Mouse (Mus musculus) kidney, adult 2 months (tissue): Measurements from ENCODE around the gene Sdk2. TPM values are rescaled to one million over a fixed set of nuclear protein-coding genes. Genes with fewer than 3 reads are reported as not detected.

ENCODE experiments used
- DNase-seq: peaks from one replicate; pipeline ENCODE4 v3.0.0; 2021
- H3K27ac ChIP-seq: fragments of 200-500 bp; 2 replicates; pipeline ENCODE4 v1.5.1; 2012; ENCODE audit warnings: low read depth, low read length, control low read depth, inconsistent platforms; ENCODE audit not compliant: insufficient read depth
- H3K27me3 ChIP-seq: fragments of 200-500 bp; replicated peaks from 2 replicates; pipeline ENCODE4 v1.6.1; 2012; ENCODE audit warnings: mild to moderate bottlenecking, moderate library complexity, low read length, inconsistent platforms; ENCODE audit not compliant: control insufficient read depth, insufficient read depth
- H3K36me3 ChIP-seq: fragments of 200-500 bp; 2 replicates; pipeline ENCODE4 v1.6.1; 2012; ENCODE audit warnings: mild to moderate bottlenecking, moderate library complexity, low read length, inconsistent platforms; ENCODE audit not compliant: control insufficient read depth, insufficient read depth
- H3K4me1 ChIP-seq: fragments of 200-500 bp; 2 replicates; pipeline ENCODE4 v1.6.1; 2011; ENCODE audit warnings: low read length; ENCODE audit not compliant: control insufficient read depth, insufficient read depth
- H3K4me3 ChIP-seq: fragments of 200-500 bp; 2 replicates; pipeline ENCODE4 v1.5.1; 2011; ENCODE audit warnings: mild to moderate bottlenecking, low read depth, low read length, control low read depth; ENCODE audit not compliant: insufficient read depth
- CTCF ChIP-seq: fragments of 200-500 bp; conservative IDR thresholded peaks from 2 replicates; pipeline ENCODE4 v1.5.1; 2011; ENCODE audit warnings: low read depth, mild to moderate bottlenecking, control low read depth, low read length, moderate library complexity, mixed read lengths; ENCODE audit not compliant: insufficient read depth, insufficient read length
- POLR2A ChIP-seq: fragments of 200-500 bp; IDR thresholded peaks from one replicate; pipeline ENCODE4 v1.6.1; 2011; ENCODE audit warnings: low read depth, low read length, control low read depth
- WGBS: fragments of 180-500 bp; shearing (Covaris S2); methylation state at CpG from one replicate; pipeline ENCODE4 v1.1.7; 2018; 5-methylcytosine and 5-hydroxymethylcytosine counted together
- polyA plus RNA-seq: library from polyadenylated mRNA; depleted of rRNA; stranded (reverse); fragments of >200 nt; gene quantifications from 2 replicates; pipeline ENCODE4 v1.2.3, GENCODE M21; 2012

Sdk2 gene
- polyA plus RNA-seq, 1 experiment, result 0.63 TPM

DNA sequence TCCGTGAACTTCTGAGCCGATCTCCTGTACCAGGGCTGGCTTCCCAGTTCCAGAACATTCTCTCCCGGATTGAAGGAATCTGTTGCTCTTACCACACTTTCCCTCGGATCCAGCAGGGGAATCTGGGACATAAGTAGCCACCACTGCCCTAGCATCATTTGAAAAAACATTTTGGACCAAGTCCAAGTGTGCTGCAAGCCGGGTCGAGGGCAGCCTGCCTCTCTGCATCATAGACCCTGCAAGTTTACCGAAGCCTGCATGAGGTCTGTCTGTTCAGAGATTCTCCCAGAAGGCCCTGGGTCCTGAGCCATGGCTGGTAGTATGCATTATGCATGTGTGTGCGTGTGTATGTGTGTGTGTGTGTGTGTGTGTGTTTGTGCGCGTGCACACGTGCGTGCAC lies 271.0 kb downstream of the Sdk2 start:
- H3K27me3 ChIP-seq, result no peaks in the 10 kb centered on the region
- DNase-seq, result no peak
- TF ChIP-seq POLR2A (no peak), CTCF (no peak)
- no peak overlapping the region for H3K27ac ChIP-seq
- 75% methylated on average over 12 of the region's 12 CpGs for WGBS
- no peaks in the 10 kb centered on the region for H3K4me1 ChIP-seq
- no peak overlapping the region for H3K4me3 ChIP-seq
- H3K36me3 ChIP-seq, result no peaks in the 10 kb centered on the region

DNA sequence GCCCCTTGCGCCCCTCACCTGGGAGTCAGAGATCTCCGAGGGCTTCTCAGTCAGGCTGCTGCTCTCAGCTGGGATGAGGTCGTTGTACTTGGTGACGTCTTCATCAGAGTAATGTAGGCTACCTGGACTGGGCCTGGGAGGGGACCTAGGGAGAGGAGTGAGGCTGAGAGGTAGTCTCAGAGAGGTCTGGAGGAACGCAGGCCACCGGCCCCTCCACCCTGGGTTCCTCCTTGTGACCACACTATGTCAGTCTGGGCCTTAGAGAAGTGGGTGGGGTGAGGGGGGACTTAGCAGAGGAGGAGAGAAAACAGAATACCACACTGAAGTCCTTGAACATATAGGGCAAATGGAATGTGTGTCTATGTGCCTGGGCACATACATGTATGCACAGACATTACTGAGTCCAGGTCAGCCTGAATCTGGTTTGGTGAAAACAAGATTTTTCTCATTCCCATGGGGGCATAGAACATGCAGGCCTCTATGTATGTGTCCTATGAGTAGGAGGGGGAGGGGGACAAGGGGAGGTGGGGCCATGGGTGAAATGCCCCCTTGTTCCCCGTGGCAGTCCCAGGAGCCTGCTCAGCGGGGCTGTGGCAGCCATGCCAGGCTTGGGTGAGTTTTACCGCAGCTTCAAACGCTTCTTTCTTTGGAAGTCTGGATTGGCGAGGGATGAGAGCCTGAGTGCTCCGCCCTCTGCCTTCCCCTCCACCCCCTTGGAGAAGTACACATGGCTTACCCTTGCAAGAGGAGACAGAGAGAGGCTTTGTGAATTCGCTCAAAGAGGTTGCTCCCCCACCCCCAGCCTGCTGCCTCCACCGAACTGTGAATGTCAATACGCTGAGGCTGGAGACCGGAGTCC lies 275.3 kb downstream of the Sdk2 start:
- Histone ChIP-seq H3K4me3 (no peak overlapping the region), H3K27ac (no peak overlapping the region), H3K36me3 (no peaks in the 10 kb centered on the region), H3K27me3 (no peaks in the 10 kb centered on the region), H3K4me1 (no peaks in the 10 kb centered on the region)
- TF ChIP-seq POLR2A, result no peak
- TF ChIP-seq CTCF, result no peak
- DNase-seq, result no peak
- 65% methylated on average over 16 of the region's 16 CpGs for WGBS

DNA sequence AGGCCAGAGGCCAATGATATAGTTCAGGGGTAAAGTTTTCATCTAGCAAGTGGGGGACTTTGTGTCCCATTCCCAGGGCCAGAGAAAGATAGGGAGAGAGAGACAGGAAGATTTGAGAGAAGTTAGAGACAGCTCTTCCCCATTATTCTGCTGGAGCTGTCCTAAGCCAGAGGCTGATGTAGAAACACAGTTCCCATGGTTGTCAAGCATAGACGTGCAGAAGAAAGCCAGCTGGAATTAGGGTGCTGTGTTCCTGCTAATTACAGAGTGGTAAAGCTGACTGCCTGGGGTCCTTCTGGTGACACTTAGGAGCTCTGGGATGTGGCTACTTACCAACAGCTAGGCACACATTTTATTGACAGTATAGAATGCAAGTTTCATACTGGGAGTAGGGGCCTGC lies 277.7 kb downstream of the Sdk2 start:
- no peak overlapping the region for H3K4me3 ChIP-seq
- no peak overlapping the region for H3K27ac ChIP-seq
- no peak for DNase-seq
- no peaks in the 10 kb centered on the region for H3K27me3 ChIP-seq
- TF ChIP-seq POLR2A (no peak), CTCF (no peak)
- no peaks in the 10 kb centered on the region for H3K36me3 ChIP-seq
- 67% methylated on average over 1 of the region's 1 CpGs for WGBS
- no peaks in the 10 kb centered on the region for H3K4me1 ChIP-seq

DNA sequence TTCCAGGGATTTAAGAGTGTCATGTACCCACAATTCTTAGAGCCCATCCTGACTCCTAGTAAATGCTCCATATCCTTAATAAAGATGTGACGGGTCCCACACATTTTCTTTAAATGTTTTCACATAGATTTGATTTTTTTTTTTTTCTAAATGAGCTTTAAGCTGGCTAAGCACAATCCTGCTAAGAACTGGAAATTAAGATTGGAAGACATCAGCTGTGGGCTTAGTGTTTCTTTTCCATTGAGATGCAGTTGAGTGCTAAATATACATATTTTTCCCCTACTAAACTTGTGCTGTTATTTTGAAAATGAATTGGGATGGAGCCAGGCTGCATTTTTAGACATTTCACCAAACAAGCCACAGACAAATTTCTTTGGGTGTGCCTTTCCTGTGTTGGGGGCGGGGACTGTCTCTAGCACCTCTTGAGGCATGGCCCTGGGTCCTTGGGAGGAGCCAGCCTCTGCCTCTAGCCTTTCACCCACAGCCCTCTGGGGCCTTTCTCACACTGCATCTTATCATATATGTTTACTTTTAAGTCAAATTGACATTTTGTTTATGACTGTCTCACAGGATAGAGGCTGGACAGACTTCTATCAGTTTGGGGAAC lies 278.6 kb downstream of the Sdk2 start:
- WGBS, result 65% methylated on average over 2 of the region's 2 CpGs
- Histone ChIP-seq H3K36me3 (no peaks in the 10 kb centered on the region), H3K4me3 (no peak overlapping the region), H3K27ac (no peak overlapping the region), H3K4me1 (no peaks in the 10 kb centered on the region), H3K27me3 (no peaks in the 10 kb centered on the region)
- peak; percentile 89 for DNase-seq
- no peak for TF ChIP-seq CTCF
- TF ChIP-seq POLR2A, result no peak

DNA sequence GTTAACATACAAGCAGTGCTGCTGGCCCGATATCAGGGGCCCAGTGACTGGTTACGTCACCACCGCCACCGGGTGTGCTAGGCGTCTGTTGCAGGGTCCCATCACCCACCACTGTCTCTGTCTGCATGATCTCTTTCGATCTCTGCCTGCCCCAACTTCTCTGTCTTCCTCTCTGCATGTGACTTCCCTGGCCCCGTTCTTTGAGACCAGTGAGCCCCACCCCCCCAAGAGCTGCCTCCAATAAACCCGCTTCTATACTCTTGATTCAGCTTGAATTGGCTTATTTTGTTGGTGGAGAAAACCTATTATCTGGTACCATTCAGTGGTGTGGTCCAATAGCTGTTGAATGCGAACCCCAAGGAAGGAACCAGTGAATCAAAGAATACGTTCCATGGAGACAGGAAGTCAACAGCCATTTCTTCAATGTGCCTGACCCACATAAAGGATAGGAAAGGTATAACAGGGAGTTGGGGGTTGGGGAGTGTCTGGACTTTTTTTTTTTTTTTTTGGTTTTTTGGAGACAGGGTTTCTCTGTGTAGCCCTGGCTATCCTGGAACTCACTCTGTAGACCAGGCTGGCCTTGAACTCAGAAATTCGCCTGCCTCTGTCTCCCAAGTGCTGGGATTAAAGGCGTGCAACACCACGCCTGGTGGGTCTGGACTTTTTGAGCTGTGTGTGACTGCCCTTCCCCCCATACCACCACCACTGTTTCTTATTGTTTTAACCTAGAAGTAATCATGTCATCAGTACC lies 279.2 kb downstream of the Sdk2 start:
- Histone ChIP-seq H3K36me3 (no peaks in the 10 kb centered on the region), H3K27me3 (no peaks in the 10 kb centered on the region), H3K27ac (no peak overlapping the region), H3K4me3 (no peak overlapping the region), H3K4me1 (no peaks in the 10 kb centered on the region)
- TF ChIP-seq POLR2A (no peak), CTCF (no peak)
- DNase-seq, result no peak
- WGBS, result 87% methylated on average over 13 of the region's 13 CpGs

DNA sequence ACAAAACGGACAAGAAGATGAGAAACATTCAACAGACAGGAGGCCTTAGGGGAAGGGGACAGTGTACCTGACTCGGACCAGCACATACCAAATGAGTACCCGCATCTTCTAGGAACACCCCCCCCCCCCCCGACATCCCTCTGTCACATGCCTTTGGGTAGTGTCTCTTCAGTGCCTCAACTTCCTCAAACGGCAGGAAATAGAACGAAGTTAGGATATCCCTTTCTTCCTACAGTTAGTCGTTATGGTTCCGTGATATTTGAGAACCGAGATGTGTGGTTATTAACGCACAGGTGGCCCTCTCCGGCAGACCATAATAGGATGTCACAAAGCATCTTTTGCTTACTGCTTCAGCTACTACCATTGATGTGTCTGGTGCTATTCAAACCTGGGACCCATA lies 279.8 kb downstream of the Sdk2 start:
- no peak for DNase-seq
- no peaks in the 10 kb centered on the region for H3K36me3 ChIP-seq
- no peak overlapping the region for H3K4me3 ChIP-seq
- H3K27ac ChIP-seq, result no peak overlapping the region
- no peaks in the 10 kb centered on the region for H3K4me1 ChIP-seq
- no peaks in the 10 kb centered on the region for H3K27me3 ChIP-seq
- WGBS, result 85% methylated on average over 11 of the region's 11 CpGs
- no peak for TF ChIP-seq POLR2A
- no peak for TF ChIP-seq CTCF

DNA sequence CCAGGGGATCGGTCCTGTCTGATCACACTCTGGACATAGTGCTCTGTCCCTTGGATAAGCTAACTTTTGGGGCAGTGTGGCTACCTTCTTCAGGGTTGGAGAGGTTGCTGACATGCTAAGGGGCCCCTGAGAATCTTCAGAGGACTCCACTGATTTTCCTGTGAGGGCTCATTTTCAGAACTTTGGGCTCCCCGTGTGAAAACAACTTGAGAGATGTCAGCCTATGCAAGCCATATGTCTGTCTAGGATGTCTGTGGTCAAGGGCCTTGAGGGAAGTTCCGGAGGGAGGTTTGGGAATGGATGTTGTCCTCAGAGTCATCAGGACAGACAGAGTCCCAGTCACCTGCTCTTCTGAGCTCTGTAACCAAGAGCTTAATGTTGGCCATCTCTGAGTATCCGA lies 280.5 kb downstream of the Sdk2 start:
- H3K27me3 ChIP-seq, result no peaks in the 10 kb centered on the region
- TF ChIP-seq POLR2A, result no peak
- TF ChIP-seq CTCF, result no peak
- no peaks in the 10 kb centered on the region for H3K36me3 ChIP-seq
- 61% methylated on average over 4 of the region's 4 CpGs for WGBS
- no peak overlapping the region for H3K27ac ChIP-seq
- no peak for DNase-seq
- H3K4me3 ChIP-seq, result no peak overlapping the region
- H3K4me1 ChIP-seq, result no peaks in the 10 kb centered on the region
